Mouse (Mus musculus) adipocyte (in vitro differentiated cells): ENCODE measurements at regions not wholly inside any gene's neighbourhood (a gene's known extent, or its start where the extent isn't known, plus 50 kb on each side); places are given as distances from the start of the nearest gene placed in this dataset.
"Not testable (repeated sequence)": the region's sequence is repeated elsewhere in the genome, so short reads cannot be mapped to it uniquely, and the experiment has no call there.

ENCODE experiments used
- DNase-seq: peaks from one replicate; pipeline ENCODE4 v3.0.0-alpha.2; 2016; ENCODE audit warnings: low spot score

DNA sequence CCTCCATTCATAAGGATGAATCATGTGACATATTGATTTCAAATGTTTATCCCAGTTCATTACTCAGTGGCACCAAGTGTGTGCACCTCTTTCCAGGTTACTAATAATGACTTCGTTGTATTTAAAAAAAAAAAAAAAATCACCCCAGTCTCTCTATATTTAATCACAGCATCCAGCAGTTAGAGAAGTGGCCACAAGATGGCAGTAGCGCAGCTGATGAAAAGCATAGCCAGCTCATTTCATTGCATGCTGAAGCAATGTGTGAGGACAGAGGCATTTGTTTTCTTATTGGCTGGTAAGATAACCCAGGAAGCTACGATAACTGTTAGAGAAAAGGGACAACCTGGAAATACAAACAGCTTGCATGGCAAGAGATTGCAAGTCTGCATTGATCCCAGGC, 626.2 kb upstream of the Olfr1507 start:
- not testable (repeated sequence) for DNase-seq

DNA sequence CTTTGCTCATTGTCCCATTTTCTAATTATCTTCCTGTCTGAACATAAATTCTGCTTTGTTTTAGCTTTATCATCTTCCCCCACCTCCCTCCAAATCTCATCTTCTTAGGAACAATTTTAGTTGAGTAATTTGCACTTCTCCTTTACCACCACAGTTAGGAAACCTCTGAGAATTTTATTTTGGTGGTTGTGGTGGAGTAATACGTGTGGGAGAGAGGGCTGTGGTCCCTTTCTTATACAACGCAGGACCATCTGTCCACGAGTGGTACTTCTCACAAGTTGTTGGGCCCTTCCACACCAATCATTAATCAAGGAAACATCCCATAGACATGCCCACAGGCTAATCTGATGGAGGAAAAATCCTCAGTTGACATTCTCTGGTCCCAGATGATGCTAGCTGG, 614.2 kb upstream of the Olfr1507 start:
- not testable (repeated sequence) for DNase-seq

DNA sequence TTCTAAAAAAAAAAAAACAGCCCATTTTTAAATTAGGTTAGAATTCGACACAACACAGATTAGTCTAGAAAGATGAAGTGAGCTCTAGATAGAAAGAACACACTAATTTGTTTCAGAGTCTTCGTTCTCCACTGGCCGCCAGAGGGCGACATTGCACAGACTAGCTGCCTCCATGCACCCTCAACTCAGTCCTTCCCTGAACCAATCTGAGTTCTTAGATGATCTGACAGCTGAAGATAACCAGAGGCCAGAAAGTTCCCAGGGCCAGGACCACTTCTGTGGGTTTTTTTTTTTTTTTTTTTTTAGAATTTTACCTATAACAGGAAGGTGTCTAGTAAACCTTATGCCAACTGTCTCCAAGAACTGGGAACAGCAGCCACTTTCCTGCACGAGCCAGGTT, 605.8 kb upstream of the Olfr1507 start:
- not testable (repeated sequence) for DNase-seq

DNA sequence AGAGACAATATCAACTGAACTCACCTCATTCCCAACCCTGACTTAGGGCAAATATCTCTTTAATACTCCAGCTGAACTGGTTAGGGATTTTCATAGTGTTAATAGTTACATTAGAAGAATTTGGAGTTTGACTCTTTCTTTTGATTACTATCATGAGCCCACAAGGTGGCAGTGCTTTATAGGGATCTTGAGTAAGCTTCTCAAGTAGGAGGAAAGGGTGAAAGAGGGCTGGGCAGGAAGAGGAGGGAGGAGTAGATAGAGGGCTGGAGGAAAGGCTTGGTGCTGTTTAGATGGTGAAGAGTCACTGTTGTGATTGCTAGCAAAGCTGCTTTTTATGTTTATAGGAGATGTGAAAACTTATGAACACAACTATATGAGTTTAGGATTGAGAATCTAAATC, 595.4 kb upstream of the Olfr1507 start:
- DNase-seq: not testable (repeated sequence)

GRCm38 (mm10) chr14:53081853-53082252, 586.3 kb upstream of the Olfr1507 start:
- not testable (repeated sequence) for DNase-seq

- not testable (repeated sequence) for DNase-seq
These were observed 585.6 kb upstream of the Olfr1507 start for GRCm38 (mm10) chr14:53081024-53081711.

DNA sequence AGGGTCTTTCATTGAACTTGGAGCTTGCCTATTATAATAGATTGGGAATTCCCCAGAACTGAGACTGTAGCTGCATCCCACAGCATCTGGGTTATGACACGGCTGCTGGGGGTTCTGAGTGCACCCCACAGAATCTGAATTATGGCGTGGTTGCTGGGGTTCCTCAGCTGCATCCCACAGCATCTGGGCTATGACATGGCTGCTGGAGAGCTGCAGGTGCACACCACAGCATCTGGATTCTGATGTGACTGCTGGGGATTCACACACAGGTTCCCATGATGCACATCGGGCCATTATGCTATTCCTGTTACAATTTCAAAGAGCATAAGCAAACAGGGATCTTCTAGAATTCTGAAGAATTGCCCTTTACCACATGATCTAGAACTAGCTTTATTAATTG, 585.0 kb upstream of the Olfr1507 start:
- not testable (repeated sequence) for DNase-seq

GRCm38 (mm10) chr14:53075937-53076336, 580.4 kb upstream of the Olfr1507 start:
- not testable (repeated sequence) for DNase-seq

GRCm38 (mm10) chr14:53073126-53073525, 577.6 kb upstream of the Olfr1507 start:
- DNase-seq: not testable (repeated sequence)

DNA sequence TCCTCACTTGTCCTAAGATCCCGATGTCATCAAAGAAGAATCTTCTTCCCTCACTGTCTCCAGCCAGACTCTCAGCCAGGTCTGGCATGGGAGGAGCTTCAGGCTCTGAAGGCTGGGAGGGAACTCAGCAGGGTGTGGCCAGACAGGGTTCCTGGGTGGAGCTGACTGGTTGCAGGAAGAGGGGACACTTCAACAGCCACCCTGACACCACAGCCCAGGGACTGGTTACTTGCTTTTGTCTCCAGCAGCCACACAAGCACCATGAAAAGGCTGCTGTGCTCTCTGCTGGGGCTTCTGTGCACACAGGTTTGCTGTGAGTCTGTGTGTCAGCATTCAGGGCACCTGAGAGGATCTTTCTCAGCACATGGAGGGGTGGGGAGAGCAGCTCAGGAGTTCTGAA, 577.0 kb upstream of the Olfr1507 start:
- not testable (repeated sequence) for DNase-seq

GRCm38 (mm10) chr14:53054439-53054838, 558.9 kb upstream of the Olfr1507 start:
- DNase-seq: not testable (repeated sequence)

- not testable (repeated sequence) for DNase-seq
These were observed 558.0 kb upstream of the Olfr1507 start for GRCm38 (mm10) chr14:53053465-53054123.

DNA sequence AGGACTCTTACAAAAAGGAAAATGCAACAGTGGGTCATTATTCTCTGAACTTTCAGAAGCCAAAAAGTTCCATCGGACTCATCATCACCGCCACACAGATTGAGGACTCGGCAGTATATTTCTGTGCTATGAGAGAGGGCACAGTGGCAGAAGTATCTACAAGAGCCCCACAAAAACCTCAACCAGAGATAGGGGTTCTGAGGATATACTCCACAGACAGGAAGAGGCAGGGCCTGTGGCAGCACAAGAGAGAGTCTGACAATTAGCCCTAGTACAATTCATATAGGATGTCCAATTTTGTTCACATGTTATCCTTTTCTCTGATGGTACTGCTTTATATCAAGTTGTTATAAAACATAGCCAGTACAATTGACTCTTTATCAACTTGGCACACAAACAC, 552.1 kb upstream of the Olfr1507 start:
- DNase-seq: not testable (repeated sequence)

- not testable (repeated sequence) for DNase-seq
These were observed 551.4 kb upstream of the Olfr1507 start for GRCm38 (mm10) chr14:53046975-53047374.

DNA sequence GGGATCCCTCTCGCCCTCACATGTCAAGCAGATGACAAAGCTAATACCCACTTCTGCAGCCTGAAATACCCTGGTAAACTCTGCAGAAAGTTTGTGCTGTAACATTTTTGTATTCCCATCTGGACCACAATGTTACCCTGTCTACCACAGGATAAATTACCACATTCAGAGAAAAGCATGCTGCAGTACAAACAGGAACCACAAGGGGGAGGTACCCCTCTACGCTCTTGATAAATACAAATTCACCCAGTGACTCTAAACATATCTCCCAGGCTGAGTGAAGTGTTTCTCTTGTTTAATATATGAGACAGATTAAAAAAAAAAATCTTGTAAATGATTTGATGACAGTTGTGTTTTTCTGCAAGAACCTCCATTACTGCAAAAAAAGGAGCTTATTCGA, 549.8 kb upstream of the Olfr1507 start:
- DNase-seq: not testable (repeated sequence)

DNA sequence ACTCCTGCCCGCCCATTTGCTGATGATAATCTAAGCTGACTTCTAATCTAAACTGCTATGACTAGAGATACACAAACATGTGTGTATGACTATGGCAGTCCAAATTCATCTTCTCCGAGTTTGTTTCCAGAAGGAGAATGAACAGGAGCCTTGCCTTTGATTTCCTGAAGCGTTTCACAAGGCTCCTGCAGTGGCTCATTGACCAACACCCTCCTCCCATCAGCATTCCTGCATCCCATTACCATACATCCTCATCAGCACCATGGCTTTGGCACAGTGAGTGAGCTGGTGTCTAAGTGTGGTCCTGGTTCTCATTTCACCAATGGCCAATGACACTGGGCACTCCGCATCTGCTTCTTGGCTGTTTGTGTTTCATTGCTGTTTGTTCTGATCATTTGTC, 548.6 kb upstream of the Olfr1507 start:
- not testable (repeated sequence) for DNase-seq

GRCm38 (mm10) chr14:53042016-53042415, 546.5 kb upstream of the Olfr1507 start:
- not testable (repeated sequence) for DNase-seq

DNA sequence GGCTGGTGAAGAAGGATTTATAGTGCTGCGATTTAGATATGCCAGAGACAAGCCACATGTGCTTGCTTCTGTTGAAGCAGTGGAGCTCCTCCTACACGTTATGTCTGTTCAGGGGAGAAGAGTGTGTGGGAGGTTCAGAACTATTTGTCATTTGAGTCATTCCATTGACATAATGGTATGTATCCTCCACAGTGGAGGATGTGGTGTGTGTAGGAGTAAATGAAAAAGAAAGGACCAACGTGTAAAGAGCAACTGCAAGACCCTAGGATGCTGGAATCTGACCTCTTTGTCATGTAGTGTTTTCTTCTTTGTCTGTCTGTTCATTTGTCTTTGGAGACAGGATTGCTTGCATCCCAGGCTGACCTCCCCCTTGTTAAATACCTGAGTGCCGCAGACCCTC, 543.9 kb upstream of the Olfr1507 start:
- not testable (repeated sequence) for DNase-seq

DNA sequence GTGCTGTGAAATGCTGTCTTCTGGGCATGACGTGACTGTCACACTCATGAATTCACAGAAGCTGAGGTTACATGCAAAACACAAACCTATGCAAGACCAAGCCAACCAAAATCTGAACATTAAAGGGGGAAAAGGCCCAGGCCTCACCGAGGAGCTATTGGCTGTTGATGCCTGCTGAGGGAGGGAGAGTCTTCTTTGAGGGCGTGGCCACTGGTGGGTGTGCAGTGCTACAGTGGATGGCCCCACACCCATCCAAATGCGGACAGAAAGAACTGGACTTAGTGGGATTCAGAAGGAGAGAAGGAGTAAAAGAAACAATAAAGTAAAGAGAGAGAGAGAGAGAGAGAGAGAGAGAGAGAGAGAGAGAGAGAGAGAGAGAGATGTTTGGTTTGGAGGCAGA, 539.4 kb upstream of the Olfr1507 start:
- DNase-seq: not testable (repeated sequence)

DNA sequence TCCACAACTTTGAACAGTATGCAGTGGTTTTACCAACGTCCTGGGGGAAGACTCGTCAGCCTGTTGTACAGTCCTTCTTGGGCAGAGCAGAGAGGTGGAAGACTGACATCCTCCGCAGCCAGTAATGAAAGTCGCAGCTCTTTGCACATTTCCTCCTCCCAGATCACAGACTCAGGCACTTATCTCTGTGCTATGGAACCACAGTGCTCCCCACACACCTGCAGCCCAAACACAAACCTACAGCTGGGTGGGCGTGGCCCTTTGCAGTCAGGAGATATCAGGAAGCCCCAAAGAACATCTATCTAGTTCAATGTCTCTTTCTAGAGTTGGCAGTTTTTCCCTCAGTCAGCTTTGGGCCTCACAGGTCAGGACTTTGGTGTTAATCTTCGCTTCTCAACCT, 537.7 kb upstream of the Olfr1507 start:
- not testable (repeated sequence) for DNase-seq

DNA sequence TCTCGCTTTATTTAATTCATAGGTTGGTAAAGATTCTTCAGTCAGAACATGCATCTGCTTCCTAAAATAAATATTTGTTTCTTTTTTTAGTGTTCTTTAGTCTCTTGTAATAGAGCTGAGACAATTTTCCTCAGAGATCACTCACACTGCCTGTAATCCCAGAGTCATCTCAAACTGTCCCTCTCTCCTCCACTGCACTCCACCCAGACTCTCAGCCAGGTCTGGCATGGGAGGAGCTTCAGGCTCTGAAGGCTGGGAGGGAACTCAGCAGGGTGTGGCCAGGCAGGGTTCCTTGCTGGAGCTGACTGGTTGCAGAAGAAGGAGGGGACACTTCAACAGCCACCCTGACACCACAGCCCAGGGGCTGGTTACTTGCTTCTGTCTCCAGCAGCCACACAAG, 536.9 kb upstream of the Olfr1507 start:
- DNase-seq: not testable (repeated sequence)

GRCm38 (mm10) chr14:53030227-53030626, 534.7 kb upstream of the Olfr1507 start:
- not testable (repeated sequence) for DNase-seq

GRCm38 (mm10) chr14:53026958-53027357, 531.4 kb upstream of the Olfr1507 start:
- not testable (repeated sequence) for DNase-seq
